Mouse (Mus musculus) thymus, adult 2 months (tissue): ENCODE measurements around the gene Kbtbd13. TPM values are rescaled to one million over a fixed set of nuclear protein-coding genes. Genes with fewer than 3 reads are reported as not detected.

Experiments used
- DNase-seq: peaks from one replicate; pipeline ENCODE4 v3.0.0; 2021
- H3K27ac ChIP-seq: fragments of 200-500 bp; 2 replicates; pipeline ENCODE4 v1.5.1; 2012; ENCODE audit warnings: low read length, control low read depth; ENCODE audit not compliant: control insufficient read depth, insufficient read depth
- H3K27me3 ChIP-seq: fragments of 200-500 bp; 2 replicates; pipeline ENCODE4 v1.6.1; 2012; ENCODE audit warnings: mild to moderate bottlenecking, low read length, moderate library complexity, mixed read lengths; ENCODE audit not compliant: control insufficient read depth, insufficient read depth
- H3K36me3 ChIP-seq: fragments of 200-500 bp; 2 replicates; pipeline ENCODE4 v1.6.1; 2012; ENCODE audit warnings: mild to moderate bottlenecking, low read length, moderate library complexity; ENCODE audit not compliant: control insufficient read depth, insufficient read depth
- H3K4me1 ChIP-seq: fragments of 200-500 bp; replicated peaks from 2 replicates; pipeline ENCODE4 v1.6.1; 2012; ENCODE audit warnings: low read length; ENCODE audit not compliant: control insufficient read depth, insufficient read depth
- H3K4me3 ChIP-seq: fragments of 200-500 bp; 2 replicates; pipeline ENCODE4 v1.5.1; 2012; ENCODE audit warnings: mild to moderate bottlenecking, low read length, control low read depth, moderate library complexity; ENCODE audit not compliant: control insufficient read depth, insufficient read depth
- CTCF ChIP-seq: fragments of 200-500 bp; IDR thresholded peaks from 2 replicates; pipeline ENCODE4 v1.5.1; 2012; ENCODE audit warnings: mild to moderate bottlenecking, control low read depth, low read length, moderate library complexity, borderline replicate concordance; ENCODE audit not compliant: control insufficient read depth, poor library complexity, insufficient read depth; ENCODE audit errors: extremely low read depth
- POLR2A ChIP-seq: fragments of 200-500 bp; IDR thresholded peaks from 2 replicates; pipeline ENCODE4 v1.6.1; 2012; ENCODE audit warnings: mild to moderate bottlenecking, low read length, control low read depth, moderate library complexity; ENCODE audit not compliant: control insufficient read depth, poor library complexity, insufficient read depth; ENCODE audit errors: extremely low read depth
- WGBS: fragments of 180-500 bp; shearing (Covaris S2); methylation state at CpG from one replicate; pipeline ENCODE4 v1.1.7; 2018; 5-methylcytosine and 5-hydroxymethylcytosine counted together
- polyA plus RNA-seq: library from polyadenylated mRNA; depleted of rRNA; stranded (reverse); fragments of >200 nt; gene quantifications from 2 replicates; pipeline ENCODE4 v1.2.3, GENCODE M21; 2012

The Kbtbd13 gene
- polyA plus RNA-seq, 1 experiment = 0.43 TPM

DNA sequence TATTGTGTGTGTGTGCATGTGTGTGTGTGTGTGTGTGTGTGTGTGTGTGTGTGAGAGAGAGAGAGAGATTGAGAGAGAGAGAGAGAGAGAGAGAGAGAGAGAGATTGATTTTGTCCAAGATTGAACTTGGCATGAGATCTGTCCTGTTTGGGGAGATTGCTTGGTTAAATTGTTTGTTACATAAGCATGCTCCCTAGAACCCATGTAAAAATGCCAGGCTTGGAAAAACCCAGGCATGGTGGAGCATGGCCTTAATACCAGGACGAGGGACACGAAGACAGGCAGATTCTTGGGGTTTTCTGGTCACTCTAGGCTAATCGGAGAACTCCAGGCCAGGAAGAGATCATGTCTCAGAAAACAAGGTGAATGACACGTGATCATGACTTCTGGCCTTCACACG lies 36.6 kb upstream of the Kbtbd13 start:
- no peak overlapping the region for H3K4me3 ChIP-seq
- no peaks in the 10 kb centered on the region for H3K36me3 ChIP-seq
- H3K27ac ChIP-seq = no peak overlapping the region
- no peak for DNase-seq
- H3K4me1 ChIP-seq = no peaks in the 10 kb centered on the region
- no peaks in the 10 kb centered on the region for H3K27me3 ChIP-seq
- 94% methylated on average over 5 of the region's 5 CpGs for WGBS
- TF ChIP-seq CTCF = no peak
- TF ChIP-seq POLR2A = no peak

DNA sequence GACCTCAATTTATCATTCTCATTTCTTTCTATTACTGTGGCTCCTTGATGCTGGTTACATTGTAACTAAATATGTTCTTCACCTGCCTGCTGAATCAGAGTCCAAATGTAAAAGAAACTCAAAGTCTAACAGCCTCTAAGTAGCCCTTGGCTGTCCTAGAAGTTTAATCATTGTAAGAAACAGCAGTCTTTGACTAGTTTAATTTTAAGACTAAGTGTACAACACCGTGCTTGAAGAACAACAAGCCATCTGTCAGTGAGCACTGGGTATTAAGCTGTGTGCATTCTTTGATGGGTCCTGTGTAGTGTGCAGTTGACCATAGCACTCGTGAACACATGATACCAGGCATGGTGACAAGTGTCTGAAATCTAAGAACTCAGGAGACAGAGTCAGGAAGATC lies 36.1 kb upstream of the Kbtbd13 start:
- TF ChIP-seq POLR2A (no peak), CTCF (no peak)
- no peak for DNase-seq
- 90% methylated on average over 2 of the region's 2 CpGs for WGBS
- no peaks in the 10 kb centered on the region for H3K4me1 ChIP-seq
- H3K27me3 ChIP-seq = no peaks in the 10 kb centered on the region
- no peak overlapping the region for H3K4me3 ChIP-seq
- no peak overlapping the region for H3K27ac ChIP-seq
- no peaks in the 10 kb centered on the region for H3K36me3 ChIP-seq

DNA sequence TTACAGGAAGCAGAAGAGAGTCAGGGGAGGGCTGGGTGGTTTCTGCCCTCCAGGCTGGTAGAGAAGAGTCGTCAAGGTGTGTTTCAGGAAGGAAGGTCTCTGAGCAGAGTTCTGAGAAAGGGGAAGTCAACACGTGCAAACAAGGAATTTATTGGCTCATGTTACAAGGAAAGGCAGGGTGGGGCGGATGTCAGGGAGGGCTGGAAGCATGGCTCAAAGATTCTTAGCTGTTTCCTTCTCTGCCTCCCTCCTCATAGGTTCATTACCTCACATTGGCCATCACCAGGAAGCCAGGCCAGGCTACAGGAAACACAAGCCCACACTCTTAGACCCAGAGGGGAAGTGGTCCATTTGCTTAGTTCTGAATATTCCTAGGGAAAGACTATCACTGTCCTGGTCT lies 32.9 kb upstream of the Kbtbd13 start:
- Histone ChIP-seq H3K4me1 (no peaks in the 10 kb centered on the region), H3K36me3 (no peaks in the 10 kb centered on the region), H3K27ac (no peak overlapping the region), H3K4me3 (no peak overlapping the region), H3K27me3 (no peaks in the 10 kb centered on the region)
- no peak for DNase-seq
- 12% methylated on average over 3 of the region's 3 CpGs for WGBS
- TF ChIP-seq CTCF (no peak), POLR2A (no peak)

DNA sequence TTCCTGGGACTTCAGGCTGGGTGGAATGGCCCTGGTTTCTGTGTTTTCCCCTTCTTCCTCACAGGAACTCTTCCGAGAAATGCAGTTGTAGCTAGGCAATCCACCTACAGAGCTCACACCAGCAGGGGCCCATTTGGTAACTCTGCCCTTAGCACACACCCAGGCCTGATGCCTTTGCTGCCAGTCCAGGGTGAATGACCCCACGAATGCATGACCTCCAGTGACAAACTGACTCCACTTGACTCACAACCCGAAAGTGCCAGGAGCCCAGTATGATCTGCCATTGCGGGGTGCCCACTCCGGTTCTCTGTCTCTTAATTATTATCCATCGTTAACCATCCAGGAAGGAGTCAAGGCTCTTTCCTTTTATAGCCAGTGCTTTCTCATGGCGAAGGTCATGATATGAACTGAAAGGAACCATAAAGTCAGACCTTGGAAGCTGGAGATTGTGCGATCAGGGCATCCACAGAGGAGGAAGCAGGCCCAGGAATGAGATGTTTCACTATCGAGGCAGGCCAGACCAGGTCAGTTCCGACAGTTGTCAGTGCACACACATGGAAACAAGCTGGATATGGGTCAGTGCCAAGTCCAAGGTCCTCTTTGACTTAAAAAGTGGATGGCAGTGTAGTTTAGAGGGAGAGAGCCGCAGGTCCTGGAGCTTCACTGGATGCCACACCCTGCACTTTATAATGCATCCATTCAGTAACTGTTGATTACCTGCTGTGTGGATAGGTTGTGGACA lies 31.5 kb upstream of the Kbtbd13 start, which contains the start of gene Slc51b:
Gene Slc51b (minus strand): TSS at position 196 of the 742 bp plus-strand sequence.
- no peaks in the 10 kb centered on the region for H3K4me1 ChIP-seq
- H3K36me3 ChIP-seq = no peaks in the 10 kb centered on the region
- TF ChIP-seq CTCF (no peak), POLR2A (no peak)
- no peaks in the 10 kb centered on the region for H3K27me3 ChIP-seq
- H3K27ac ChIP-seq = no peak within 1 kb of the TSS; the same call in 1 of the 2 replicates
- 94% methylated on average over 11 of the region's 11 CpGs for WGBS
- no peak within 1 kb of the TSS for H3K4me3 ChIP-seq
- no peak for DNase-seq

DNA sequence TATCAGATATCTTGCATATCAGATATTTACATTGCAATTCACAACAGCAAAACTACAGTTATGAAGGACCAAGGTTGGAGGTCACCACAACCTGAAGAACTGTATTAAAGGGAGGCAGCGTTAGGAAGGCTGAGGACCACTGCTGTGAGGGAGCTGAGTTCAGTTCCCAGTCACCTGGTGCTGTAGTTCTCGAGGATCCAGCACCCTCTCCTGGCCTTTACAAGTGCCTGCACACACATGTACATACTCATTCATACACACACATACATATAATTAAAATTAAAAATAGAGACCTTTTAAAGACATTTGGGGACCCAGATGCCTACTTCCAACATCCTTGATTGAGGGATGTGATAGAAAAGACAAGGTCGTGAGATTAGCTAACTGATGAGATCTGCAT lies 28.2 kb upstream of the Kbtbd13 start:
- Histone ChIP-seq H3K4me3 (no peak overlapping the region), H3K4me1 (no peaks in the 10 kb centered on the region), H3K27me3 (no peaks in the 10 kb centered on the region), H3K36me3 (no peaks in the 10 kb centered on the region), H3K27ac (no peak overlapping the region)
- WGBS = 94% methylated on average over 3 of the region's 3 CpGs
- TF ChIP-seq CTCF (no peak), POLR2A (no peak)
- DNase-seq = no peak

DNA sequence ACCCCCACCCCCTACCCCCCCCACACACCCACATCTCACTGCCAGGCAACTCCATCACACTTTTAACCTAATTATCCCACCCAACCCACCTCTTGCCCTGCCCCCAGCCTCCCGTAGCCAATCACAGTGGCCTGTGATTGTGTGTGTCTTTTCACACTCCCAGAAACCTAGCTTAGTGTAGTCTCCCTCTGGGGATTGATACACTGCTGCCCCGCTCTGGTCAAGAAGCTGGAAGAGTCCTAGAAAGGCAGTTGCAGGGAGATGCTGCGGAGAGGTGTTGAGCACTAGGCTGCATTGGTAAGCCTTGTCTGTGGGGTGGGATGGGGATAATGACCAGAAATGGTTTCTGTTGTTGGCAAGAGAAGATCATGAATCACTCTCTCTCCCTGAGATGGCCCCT lies 26.3 kb upstream of the Kbtbd13 start:
- 95% methylated on average over 3 of the region's 3 CpGs for WGBS
- TF ChIP-seq CTCF = no peak
- no peak for TF ChIP-seq POLR2A

DNA sequence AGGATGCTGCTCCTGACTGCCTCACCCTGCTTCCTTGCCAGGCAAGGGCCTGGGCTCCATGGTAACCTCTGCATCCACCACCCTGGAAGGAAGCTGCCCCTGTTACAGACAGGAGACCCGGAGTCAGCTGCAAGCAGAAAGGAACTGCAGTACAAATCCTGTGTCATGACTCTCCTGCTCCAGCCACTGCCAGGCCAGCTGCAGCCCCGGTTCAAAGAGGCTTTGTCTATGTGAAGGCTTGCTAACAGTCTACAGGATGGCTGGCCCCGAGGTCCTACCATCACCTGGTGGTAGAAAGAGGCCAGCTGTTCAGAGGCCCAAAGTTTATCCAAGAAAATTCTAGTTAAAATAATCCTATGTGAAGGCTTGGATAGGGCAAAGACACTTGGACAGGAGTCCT lies 19.9 kb upstream of the Kbtbd13 start:
- Histone ChIP-seq H3K4me3 (no peak overlapping the region), H3K27me3 (no peaks in the 10 kb centered on the region), H3K36me3 (no peaks in the 10 kb centered on the region), H3K4me1 (no peaks in the 10 kb centered on the region), H3K27ac (no peak overlapping the region)
- no peak for DNase-seq
- WGBS = 78% methylated on average over 3 of the region's 3 CpGs
- no peak for TF ChIP-seq CTCF
- no peak for TF ChIP-seq POLR2A

More for the DNA sequence above, 26.3 kb upstream of the Kbtbd13 start:
- Histone ChIP-seq H3K36me3 (no peaks in the 10 kb centered on the region), H3K4me3 (no peak overlapping the region), H3K27ac (no peak overlapping the region), H3K4me1 (no peaks in the 10 kb centered on the region), H3K27me3 (no peaks in the 10 kb centered on the region)
- no peak for DNase-seq
